ENCODE assay signal across 13 mouse cellular contexts in the genomic region with DNA sequence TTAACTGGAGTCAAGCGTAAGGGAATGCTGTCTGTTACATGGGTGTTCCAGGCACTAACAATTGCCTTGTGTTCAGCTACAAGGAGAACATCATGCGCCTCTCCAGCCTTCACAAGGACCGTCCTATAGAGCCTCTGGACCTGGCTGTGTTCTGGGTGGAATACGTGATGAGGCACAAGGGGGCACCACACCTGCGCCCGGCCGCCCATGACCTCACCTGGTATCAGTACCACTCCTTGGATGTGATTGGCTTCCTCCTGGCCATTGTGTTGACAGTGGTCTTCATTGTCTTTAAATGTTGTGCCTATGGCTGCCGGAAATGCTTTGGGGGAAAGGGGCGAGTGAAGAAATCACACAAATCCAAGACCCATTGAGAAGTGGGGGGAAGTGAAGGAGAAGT. TPM values are rescaled to one million over a fixed set of nuclear protein-coding genes. Genes with fewer than 3 reads are reported as not detected.
DNase-seq lines count a peak whose midpoint lies in the region; ATAC-seq lines count a peak whose summit lies in the region.
"Had no signal": no experiment of that assay in that cellular context is flagged by ENCODE, and none has a peak within 500 bp of the region (broad histone marks: within the 10 kb centered on the region; RNA-seq: fewer than 3 reads in every experiment).

No protein-coding gene starts in this region.

- no peaks in the 10 kb centered on the region for H3K27me3 ChIP-seq in forebrain, embryonic 11.5 days (ENCODE audit: control insufficient read depth, insufficient read depth, low read length)
- no peaks in the 10 kb centered on the region for H3K27me3 ChIP-seq in forebrain, embryonic 14.5 days (replicated peaks; ENCODE audit: control insufficient read depth, insufficient read depth, low read length)
- H3K27me3 ChIP-seq: heart, embryonic 13.5 days had no signal

- peaks cover 45% of the 10 kb centered on the region for H3K9me3 ChIP-seq in forebrain, embryonic 11.5 days (ENCODE audit: control insufficient read depth, low read length)
- H3K9me3 ChIP-seq in forebrain, embryonic 14.5 days (replicated peaks; ENCODE audit: control insufficient read depth, low read length): peaks cover 34% of the 10 kb centered on the region

- H3K4me1 ChIP-seq in forebrain, embryonic 11.5 days (replicated peaks; ENCODE audit: control insufficient read depth, insufficient read depth, low read length): no peaks in the 10 kb centered on the region
- H3K4me1 ChIP-seq in forebrain, embryonic 14.5 days (ENCODE audit: control insufficient read depth, insufficient read depth, low read length): no peaks in the 10 kb centered on the region
- H3K4me1 ChIP-seq: heart, embryonic 13.5 days had no signal

- H3K4me3 ChIP-seq in forebrain, embryonic 11.5 days (ENCODE audit: low read depth, low read length): no peak overlapping the region
- no peak overlapping the region for H3K4me3 ChIP-seq in forebrain, embryonic 14.5 days (ENCODE audit: low read depth, low read length)
- H3K4me3 ChIP-seq: erythroblast, embryonic 14.5 days; heart, embryonic 13.5 days had no signal

- no peak overlapping the region for H3K27ac ChIP-seq in forebrain, embryonic 11.5 days (ENCODE audit: low read depth, low read length)
- no peak overlapping the region for H3K27ac ChIP-seq in forebrain, embryonic 14.5 days (ENCODE audit: low read depth, low read length)
- H3K27ac ChIP-seq: heart, embryonic 13.5 days; liver, embryonic 14.5 days had no signal

- H3K36me3 ChIP-seq in forebrain, embryonic 11.5 days (ENCODE audit: control insufficient read depth, insufficient read depth, low read length): no peaks in the 10 kb centered on the region
- H3K36me3 ChIP-seq in forebrain, embryonic 14.5 days (ENCODE audit: control insufficient read depth, insufficient read depth, low read length): no peaks in the 10 kb centered on the region
- H3K36me3 ChIP-seq: heart, embryonic 13.5 days had no signal

- no peak overlapping the region for H3K4me2 ChIP-seq in forebrain, embryonic 11.5 days (ENCODE audit: low read depth, low read length, severe bottlenecking)
- no peak overlapping the region for H3K4me2 ChIP-seq in forebrain, embryonic 14.5 days (ENCODE audit: low read length)
- H3K4me2 ChIP-seq: heart, embryonic 13.5 days had no signal

- DNase-seq in forebrain, embryonic 11.5 days (ENCODE audit: low spot score): peak; percentile 64
- DNase-seq in forebrain, embryonic 14.5 days (ENCODE audit: low spot score): no peak
- peak; percentile 9 for DNase-seq in lung, postnatal 10 days
- DNase-seq in lung, adult 18-20 months: no peak
- peak; percentile 32 for DNase-seq in ES-CJ7 (ENCODE audit: low read depth, low spot score)
- peak; percentile 28 to 43 for DNase-seq in gastrocnemius, postnatal 4 days (ENCODE audit: low spot score in 2 of 2)
- no peak for DNase-seq in left cerebral cortex, adult 18-20 months (ENCODE audit: low spot score in 2 of 2)

- ATAC-seq in forebrain, embryonic 11.5 days (replicated peaks; ENCODE audit: low FRiP score): no peak
- ATAC-seq in forebrain, embryonic 14.5 days: no peak
- ATAC-seq in monocyte, adult 5-6 weeks (replicated peaks; ENCODE audit: insufficient number of reproducible peaks, low FRiP score, low TSS enrichment, poor library complexity, severe bottlenecking): no peak

- no peak overlapping the region for H3K9ac ChIP-seq in forebrain, embryonic 11.5 days (ENCODE audit: low read length)
- no peak overlapping the region for H3K9ac ChIP-seq in forebrain, embryonic 14.5 days (ENCODE audit: low read length)
- H3K9ac ChIP-seq: heart, embryonic 13.5 days; liver, embryonic 14.5 days had no signal

- 72% methylated on average over 9 of the region's 9 CpGs for WGBS in forebrain, embryonic 11.5 days
- WGBS in forebrain, embryonic 14.5 days: 72% methylated on average over 9 of the region's 9 CpGs

RNA-seq across cellular contexts. Expression of gene Ugt1a1, which starts 6.3 kb away (rescaled TPM):
- not detected in 2 replicates for polyA plus RNA-seq in forebrain, embryonic 11.5 days (2014; fragmentation: Nextera tagmentation; extraction: Ambion mirVana)
- polyA plus RNA-seq in forebrain, embryonic 14.5 days (2014; fragmentation: Nextera tagmentation; extraction: Ambion mirVana): not detected in 2 replicates
- total RNA-seq in gastrocnemius, postnatal 4 days (2021): 1 to 10 TPM in 1 of 2 experiments, under 1 TPM in 1; 0.12 to 1.3 TPM
- not detected for total RNA-seq in left cerebral cortex, adult 18-20 months (2021)
- 0.57 to 0.68 TPM (median 0.64 TPM) in 3 replicates for total RNA-seq in monocyte, adult 5-6 weeks (2017)
- total RNA-seq: layer of hippocampus, adult 8-10 months had no signal
- polyA plus RNA-seq: erythroblast, embryonic 14.5 days; heart, embryonic 13.5 days; neural tube, embryonic 14.5 days had no signal

RNA-seq across cellular contexts. Expression of gene Mroh2a, which starts 8.7 kb away (rescaled TPM):
- 2.5 and 3.0 TPM in 2 replicates for polyA plus RNA-seq in forebrain, embryonic 11.5 days (2014; fragmentation: Nextera tagmentation; extraction: Ambion mirVana)
- 1.3 and 1.7 TPM in 2 replicates for polyA plus RNA-seq in forebrain, embryonic 14.5 days (2014; fragmentation: Nextera tagmentation; extraction: Ambion mirVana)
- under 1 TPM in 1 of 2 experiments, not detected in 1; 0.13 TPM for total RNA-seq in gastrocnemius, postnatal 4 days (2021)
- under 1 TPM in 1 of 2 experiments, not detected in 1; 0.58 TPM for total RNA-seq in left cerebral cortex, adult 18-20 months (2021)
- total RNA-seq in monocyte, adult 5-6 weeks (2017): 0.38 to 2.2 TPM (median 1.2 TPM) in 3 replicates
- polyA plus RNA-seq: erythroblast, embryonic 14.5 days had no signal

RNA-seq across cellular contexts. Expression of gene Dnajb3, which starts 12.5 kb away (rescaled TPM):
- polyA plus RNA-seq in forebrain, embryonic 11.5 days (2014; fragmentation: Nextera tagmentation; extraction: Ambion mirVana): 11.5 and 12.5 TPM in 2 replicates
- polyA plus RNA-seq in forebrain, embryonic 14.5 days (2014; fragmentation: Nextera tagmentation; extraction: Ambion mirVana): 11.8 and 14.4 TPM in 2 replicates
- 1 to 10 TPM; 3.8 to 4.9 TPM for total RNA-seq in gastrocnemius, postnatal 4 days (2021)
- total RNA-seq in left cerebral cortex, adult 18-20 months (2021): 1 to 10 TPM; 1.2 TPM
- not detected in 3 replicates for total RNA-seq in monocyte, adult 5-6 weeks (2017)

RNA-seq across cellular contexts. Expression of gene Ugt1a2, which starts 17.6 kb away (rescaled TPM):
- 0.20 TPM in 1 of 2 replicates, not detected in the other for polyA plus RNA-seq in forebrain, embryonic 11.5 days (2014; fragmentation: Nextera tagmentation; extraction: Ambion mirVana)
- not detected in 2 replicates for polyA plus RNA-seq in forebrain, embryonic 14.5 days (2014; fragmentation: Nextera tagmentation; extraction: Ambion mirVana)
- not detected for total RNA-seq in gastrocnemius, postnatal 4 days (2021)
- total RNA-seq in left cerebral cortex, adult 18-20 months (2021): not detected
- total RNA-seq in monocyte, adult 5-6 weeks (2017): 1.4 to 1.8 TPM in 2 of 3 replicates, not detected in the other
- polyA plus RNA-seq: erythroblast, embryonic 14.5 days; heart, embryonic 13.5 days had no signal

RNA-seq across cellular contexts. Expression of gene Ugt1a5, which starts 52.2 kb away (rescaled TPM):
- polyA plus RNA-seq in forebrain, embryonic 11.5 days (2014; fragmentation: Nextera tagmentation; extraction: Ambion mirVana): not detected in 2 replicates
- not detected in 2 replicates for polyA plus RNA-seq in forebrain, embryonic 14.5 days (2014; fragmentation: Nextera tagmentation; extraction: Ambion mirVana)
- total RNA-seq in gastrocnemius, postnatal 4 days (2021): under 1 TPM in 1 of 2 experiments, not detected in 1; 0.27 TPM
- not detected for total RNA-seq in left cerebral cortex, adult 18-20 months (2021)
- total RNA-seq in monocyte, adult 5-6 weeks (2017): 1.5 to 2.3 TPM in 2 of 3 replicates, not detected in the other
- polyA plus RNA-seq: erythroblast, embryonic 14.5 days; heart, embryonic 13.5 days; neural tube, embryonic 14.5 days had no signal

Comparison
In these comparisons a context has a peak if more than half of its experiments do, and no peak if none do; other contexts are left out.
1. DNase-seq: peak in forebrain, embryonic 11.5 days (single experiment), lung, postnatal 10 days (single experiment), ES-CJ7 (single experiment) and gastrocnemius, postnatal 4 days (2 of 2); none in forebrain, embryonic 14.5 days (single experiment), lung, adult 18-20 months (0 of 2) and left cerebral cortex, adult 18-20 months (0 of 2).